Mouse (Mus musculus): ENCODE measurements at regions not wholly inside any gene's neighbourhood (a gene's known extent, or its start where the extent isn't known, plus 50 kb on each side); places are given as distances from the start of the nearest gene placed in this dataset.
"Not testable (repeated sequence)": the region's sequence is repeated elsewhere in the genome, so short reads cannot be mapped to it uniquely, and the experiment has no call there.

- Histone ChIP-seq H3K27ac (ENCODE audit: low read depth, low read length) (no peak overlapping the region), H3K9ac (replicated peaks; ENCODE audit: low read depth, low read length) (no peak overlapping the region), H3K27me3 (ENCODE audit: control insufficient read depth, insufficient read depth, low read length) (no peaks in the 10 kb centered on the region), H3K9me3 (ENCODE audit: control insufficient read depth, low read length) (no peaks in the 10 kb centered on the region), H3K4me1 (ENCODE audit: control insufficient read depth, insufficient read depth, low read length) (no peaks in the 10 kb centered on the region), H3K4me2 (ENCODE audit: low read depth, low read length) (no peak overlapping the region), H3K36me3 (ENCODE audit: control insufficient read depth, insufficient read depth, low read length) (no peaks in the 10 kb centered on the region), H3K4me3 (ENCODE audit: low read depth, low read length) (no peak overlapping the region)
- peak; percentile 82 for ATAC-seq (ENCODE audit: low read depth)
- 23% methylated on average over 3 of the region's 3 CpGs for WGBS
Observed at GRCm38 (mm10) chr9:9375304-9375904, 136.5 kb upstream of the Arhgap42 start.

- no peak overlapping the region for H3K9ac ChIP-seq (replicated peaks; ENCODE audit: low read depth, low read length)
- no peaks in the 10 kb centered on the region for H3K36me3 ChIP-seq (ENCODE audit: control insufficient read depth, insufficient read depth, low read length)
- no peak overlapping the region for H3K4me3 ChIP-seq (ENCODE audit: low read depth, low read length)
- WGBS, result 58% methylated on average over 1 of the region's 1 CpGs
- H3K4me1 ChIP-seq (ENCODE audit: control insufficient read depth, insufficient read depth, low read length), result no peaks in the 10 kb centered on the region
- no peak for ATAC-seq (ENCODE audit: low read depth)
- H3K4me2 ChIP-seq (ENCODE audit: low read depth, low read length), result no peak overlapping the region
- no peaks in the 10 kb centered on the region for H3K9me3 ChIP-seq (ENCODE audit: control insufficient read depth, low read length)
- no peak overlapping the region for H3K27ac ChIP-seq (ENCODE audit: low read depth, low read length)
- no peaks in the 10 kb centered on the region for H3K27me3 ChIP-seq (ENCODE audit: control insufficient read depth, insufficient read depth, low read length)
Observed at GRCm38 (mm10) chr9:9372594-9372993, 133.7 kb upstream of the Arhgap42 start.

- Histone ChIP-seq H3K27ac (ENCODE audit: low read depth, low read length) (no peak overlapping the region), H3K9ac (replicated peaks; ENCODE audit: low read depth, low read length) (no peak overlapping the region), H3K9me3 (ENCODE audit: control insufficient read depth, low read length) (no peaks in the 10 kb centered on the region), H3K27me3 (ENCODE audit: control insufficient read depth, insufficient read depth, low read length) (no peaks in the 10 kb centered on the region), H3K4me1 (ENCODE audit: control insufficient read depth, insufficient read depth, low read length) (no peaks in the 10 kb centered on the region), H3K4me3 (ENCODE audit: low read depth, low read length) (no peak overlapping the region), H3K36me3 (ENCODE audit: control insufficient read depth, insufficient read depth, low read length) (no peaks in the 10 kb centered on the region), H3K4me2 (ENCODE audit: low read depth, low read length) (no peak overlapping the region)
- 90% methylated on average over 1 of the region's 1 CpGs for WGBS
- ATAC-seq (ENCODE audit: low read depth), result no peak
Observed at GRCm38 (mm10) chr9:9368731-9369130, 129.8 kb upstream of the Arhgap42 start.

GRCm38 (mm10) chr9:9342456-9343185 is 103.7 kb upstream of the Arhgap42 start:
- Histone ChIP-seq H3K9me3 (ENCODE audit: control insufficient read depth, low read length) (no peaks in the 10 kb centered on the region), H3K36me3 (ENCODE audit: control insufficient read depth, insufficient read depth, low read length) (no peaks in the 10 kb centered on the region), H3K27ac (ENCODE audit: low read depth, low read length) (no peak overlapping the region), H3K4me1 (ENCODE audit: control insufficient read depth, insufficient read depth, low read length) (no peaks in the 10 kb centered on the region), H3K27me3 (ENCODE audit: control insufficient read depth, insufficient read depth, low read length) (no peaks in the 10 kb centered on the region), H3K4me3 (ENCODE audit: low read depth, low read length) (no peak overlapping the region), H3K4me2 (ENCODE audit: low read depth, low read length) (no peak overlapping the region), H3K9ac (replicated peaks; ENCODE audit: low read depth, low read length) (no peak overlapping the region)
- 82% methylated on average over 1 of the region's 1 CpGs for WGBS
- no peak for ATAC-seq (ENCODE audit: low read depth)

GRCm38 (mm10) chr9:9318624-9319023 is 79.7 kb upstream of the Arhgap42 start:
- Histone ChIP-seq H3K4me2 (ENCODE audit: low read depth, low read length) (no peak overlapping the region), H3K27me3 (ENCODE audit: control insufficient read depth, insufficient read depth, low read length) (no peaks in the 10 kb centered on the region), H3K4me3 (ENCODE audit: low read depth, low read length) (no peak overlapping the region), H3K4me1 (ENCODE audit: control insufficient read depth, insufficient read depth, low read length) (no peaks in the 10 kb centered on the region), H3K36me3 (ENCODE audit: control insufficient read depth, insufficient read depth, low read length) (no peaks in the 10 kb centered on the region), H3K9me3 (ENCODE audit: control insufficient read depth, low read length) (no peaks in the 10 kb centered on the region), H3K27ac (ENCODE audit: low read depth, low read length) (no peak overlapping the region), H3K9ac (replicated peaks; ENCODE audit: low read depth, low read length) (no peak overlapping the region)
- 86% methylated on average over 1 of the region's 1 CpGs for WGBS
- ATAC-seq (ENCODE audit: low read depth), result no peak

GRCm38 (mm10) chr9:9316021-9316420 is 77.1 kb upstream of the Arhgap42 start:
- no peak overlapping the region for H3K4me2 ChIP-seq (ENCODE audit: low read depth, low read length)
- H3K4me1 ChIP-seq (ENCODE audit: control insufficient read depth, insufficient read depth, low read length), result no peaks in the 10 kb centered on the region
- H3K36me3 ChIP-seq (ENCODE audit: control insufficient read depth, insufficient read depth, low read length), result no peaks in the 10 kb centered on the region
- H3K9ac ChIP-seq (replicated peaks; ENCODE audit: low read depth, low read length), result no peak overlapping the region
- H3K27me3 ChIP-seq (ENCODE audit: control insufficient read depth, insufficient read depth, low read length), result no peaks in the 10 kb centered on the region
- no peaks in the 10 kb centered on the region for H3K9me3 ChIP-seq (ENCODE audit: control insufficient read depth, low read length)
- H3K27ac ChIP-seq (ENCODE audit: low read depth, low read length), result no peak overlapping the region
- ATAC-seq (ENCODE audit: low read depth), result no peak
- no peak overlapping the region for H3K4me3 ChIP-seq (ENCODE audit: low read depth, low read length)
- WGBS, result 86% methylated on average over 4 of the region's 4 CpGs

GRCm38 (mm10) chr9:9312274-9312673 is 73.4 kb upstream of the Arhgap42 start:
- Histone ChIP-seq H3K9ac (replicated peaks; ENCODE audit: low read depth, low read length) (no peak overlapping the region), H3K4me1 (ENCODE audit: control insufficient read depth, insufficient read depth, low read length) (no peaks in the 10 kb centered on the region), H3K4me3 (ENCODE audit: low read depth, low read length) (no peak overlapping the region), H3K9me3 (ENCODE audit: control insufficient read depth, low read length) (no peaks in the 10 kb centered on the region), H3K27me3 (ENCODE audit: control insufficient read depth, insufficient read depth, low read length) (no peaks in the 10 kb centered on the region), H3K27ac (ENCODE audit: low read depth, low read length) (no peak overlapping the region), H3K4me2 (ENCODE audit: low read depth, low read length) (no peak overlapping the region), H3K36me3 (ENCODE audit: control insufficient read depth, insufficient read depth, low read length) (no peaks in the 10 kb centered on the region)
- no peak for ATAC-seq (ENCODE audit: low read depth)

- no peaks in the 10 kb centered on the region for H3K4me1 ChIP-seq (ENCODE audit: control insufficient read depth, insufficient read depth, low read length)
- H3K4me3 ChIP-seq (ENCODE audit: low read depth, low read length), result no peak overlapping the region
- H3K9ac ChIP-seq (replicated peaks; ENCODE audit: low read depth, low read length), result no peak overlapping the region
- no peak overlapping the region for H3K4me2 ChIP-seq (ENCODE audit: low read depth, low read length)
- H3K36me3 ChIP-seq (ENCODE audit: control insufficient read depth, insufficient read depth, low read length), result no peaks in the 10 kb centered on the region
- no peak overlapping the region for H3K27ac ChIP-seq (ENCODE audit: low read depth, low read length)
- H3K9me3 ChIP-seq (ENCODE audit: control insufficient read depth, low read length), result no peaks in the 10 kb centered on the region
- ATAC-seq (ENCODE audit: low read depth), result no peak
- 86% methylated on average over 1 of the region's 2 CpGs for WGBS
- H3K27me3 ChIP-seq (ENCODE audit: control insufficient read depth, insufficient read depth, low read length), result no peaks in the 10 kb centered on the region
Observed at GRCm38 (mm10) chr9:9311627-9312265, 72.8 kb upstream of the Arhgap42 start.

- H3K9ac ChIP-seq (replicated peaks; ENCODE audit: low read depth, low read length); H3K27ac ChIP-seq (ENCODE audit: low read depth, low read length); H3K4me2 ChIP-seq (ENCODE audit: low read depth, low read length); H3K4me3 ChIP-seq (ENCODE audit: low read depth, low read length); H3K4me1 ChIP-seq (ENCODE audit: control insufficient read depth, insufficient read depth, low read length); H3K36me3 ChIP-seq (ENCODE audit: control insufficient read depth, insufficient read depth, low read length); H3K9me3 ChIP-seq (ENCODE audit: control insufficient read depth, low read length); H3K27me3 ChIP-seq (ENCODE audit: control insufficient read depth, insufficient read depth, low read length); ATAC-seq (ENCODE audit: low read depth): not testable (repeated sequence)
- 88% methylated on average over 6 of the region's 6 CpGs for WGBS
Observed at GRCm38 (mm10) chr9:9311040-9311583, 72.2 kb upstream of the Arhgap42 start.
